Mouse (Mus musculus) G1E-ER4 (cell line): ENCODE results near the gene Suv39h1. TPM values are rescaled to one million over a fixed set of nuclear protein-coding genes. Genes with fewer than 3 reads are reported as not detected.

ENCODE experiments used
- GATA1 ChIP-seq: IDR thresholded peaks from one replicate; pipeline ENCODE4 v1.8.0; 2012; ENCODE audit warnings: low read length, inconsistent platforms
- polyA plus RNA-seq: library from polyadenylated mRNA; stranded (reverse); fragments of >175 nt; gene quantifications from 2 replicates; pipeline ENCODE4 v1.2.3, GENCODE M21; 2012

Suv39h1 gene
- polyA plus RNA-seq, 1 experiment: 19.8 TPM

GRCm38 (mm10) chrX:8069166-8069565 lies 5.4 kb downstream of the Suv39h1 start:
- TF ChIP-seq GATA1: no peak

GRCm38 (mm10) chrX:8033009-8033408 lies 41.6 kb downstream of the Suv39h1 start:
- no peak for TF ChIP-seq GATA1

- TF ChIP-seq GATA1: no peak
These were observed 47.7 kb downstream of the Suv39h1 start for GRCm38 (mm10) chrX:8026811-8027210.

GRCm38 (mm10) chrX:8024795-8025194 lies 49.8 kb downstream of the Suv39h1 start:
- no peak for TF ChIP-seq GATA1

- no peak for TF ChIP-seq GATA1
These were observed 54.3 kb downstream of the Suv39h1 start for GRCm38 (mm10) chrX:8020111-8020778.

- no peak for TF ChIP-seq GATA1
These were observed 56.3 kb downstream of the Suv39h1 start, which contains the start of gene Glod5 for GRCm38 (mm10) chrX:8018286-8018685. Gene Glod5, minus strand, starts transcription at chrX:8018492.

GRCm38 (mm10) chrX:8017142-8017541 lies 57.4 kb downstream of the Suv39h1 start:
- TF ChIP-seq GATA1: no peak

- no peak for TF ChIP-seq GATA1
These were observed 60.8 kb downstream of the Suv39h1 start for GRCm38 (mm10) chrX:8013569-8014314.

- no peak for TF ChIP-seq GATA1
These were observed 61.4 kb downstream of the Suv39h1 start for GRCm38 (mm10) chrX:8013157-8013556.

Other genes starting within 250 kb of the Suv39h1 start
- 71.5 and 82.8 TPM in 2 replicates for gene Otud5, start 233.4 kb downstream of the Suv39h1 start, polyA plus RNA-seq
- gene Pim2, start 196.5 kb downstream of the Suv39h1 start, polyA plus RNA-seq: 14.2 and 14.5 TPM in 2 replicates
- gene Slc35a2, start 190.7 kb downstream of the Suv39h1 start, polyA plus RNA-seq: 60.7 and 69.5 TPM in 2 replicates
- gene Pqbp1, start 175.5 kb downstream of the Suv39h1 start, polyA plus RNA-seq: 179 and 197 TPM in 2 replicates
- gene Timm17b, start 175.4 kb downstream of the Suv39h1 start, polyA plus RNA-seq: 129 and 177 TPM in 2 replicates
- not detected in 2 replicates for gene Gm10491, start 166.9 kb downstream of the Suv39h1 start, polyA plus RNA-seq
- not detected in 2 replicates for gene Gm10490, start 165.2 kb downstream of the Suv39h1 start, polyA plus RNA-seq
- not detected in 2 replicates for gene Pcsk1n, start 154.9 kb downstream of the Suv39h1 start, polyA plus RNA-seq
- gene Eras, start 146.2 kb downstream of the Suv39h1 start, polyA plus RNA-seq: not detected in 2 replicates
- gene Hdac6, start 126.9 kb downstream of the Suv39h1 start, polyA plus RNA-seq: 2.6 and 3.2 TPM in 2 replicates
- gene Gata1, start 96.7 kb downstream of the Suv39h1 start, polyA plus RNA-seq: 1,486 and 2,392 TPM in 2 replicates
- not detected in 2 replicates for gene Glod5, start 56.3 kb downstream of the Suv39h1 start, polyA plus RNA-seq
- gene Was, start 15.7 kb upstream of the Suv39h1 start, polyA plus RNA-seq: 177 and 230 TPM in 2 replicates
- 39.6 and 40.4 TPM in 2 replicates for gene Wdr13, start 58.1 kb upstream of the Suv39h1 start, polyA plus RNA-seq
- gene Rbm3, start 71.1 kb upstream of the Suv39h1 start, polyA plus RNA-seq: 55.5 and 225 TPM in 2 replicates
- gene Tbc1d25, start 101.4 kb upstream of the Suv39h1 start, polyA plus RNA-seq: 4.8 and 6.5 TPM in 2 replicates
- 2.6 and 3.6 TPM in 2 replicates for gene Ebp, start 118.8 kb upstream of the Suv39h1 start, polyA plus RNA-seq
- 5.0 TPM in 2 replicates for gene Porcn, start 131.8 kb upstream of the Suv39h1 start, polyA plus RNA-seq
- 17.1 and 19.7 TPM in 2 replicates for gene Ftsj1, start 177.6 kb upstream of the Suv39h1 start, polyA plus RNA-seq
- 0.45 and 6.2 TPM in 2 replicates for gene Slc38a5, start 196.4 kb upstream of the Suv39h1 start, polyA plus RNA-seq